Mouse (Mus musculus) thymus, adult 2 months (tissue): ENCODE measurements around the gene Spdl1. TPM values are rescaled to one million over a fixed set of nuclear protein-coding genes. Genes with fewer than 3 reads are reported as not detected.

Experiments
- DNase-seq: peaks from one replicate; pipeline ENCODE4 v3.0.0; 2021
- H3K27ac ChIP-seq: fragments of 200-500 bp; 2 replicates; pipeline ENCODE4 v1.5.1; 2012; ENCODE audit warnings: low read length, control low read depth; ENCODE audit not compliant: control insufficient read depth, insufficient read depth
- H3K27me3 ChIP-seq: fragments of 200-500 bp; 2 replicates; pipeline ENCODE4 v1.6.1; 2012; ENCODE audit warnings: mild to moderate bottlenecking, low read length, moderate library complexity, mixed read lengths; ENCODE audit not compliant: control insufficient read depth, insufficient read depth
- H3K36me3 ChIP-seq: fragments of 200-500 bp; 2 replicates; pipeline ENCODE4 v1.6.1; 2012; ENCODE audit warnings: mild to moderate bottlenecking, low read length, moderate library complexity; ENCODE audit not compliant: control insufficient read depth, insufficient read depth
- H3K4me1 ChIP-seq: fragments of 200-500 bp; replicated peaks from 2 replicates; pipeline ENCODE4 v1.6.1; 2012; ENCODE audit warnings: low read length; ENCODE audit not compliant: control insufficient read depth, insufficient read depth
- H3K4me3 ChIP-seq: fragments of 200-500 bp; 2 replicates; pipeline ENCODE4 v1.5.1; 2012; ENCODE audit warnings: mild to moderate bottlenecking, low read length, control low read depth, moderate library complexity; ENCODE audit not compliant: control insufficient read depth, insufficient read depth
- CTCF ChIP-seq: fragments of 200-500 bp; IDR thresholded peaks from 2 replicates; pipeline ENCODE4 v1.5.1; 2012; ENCODE audit warnings: mild to moderate bottlenecking, control low read depth, low read length, moderate library complexity, borderline replicate concordance; ENCODE audit not compliant: control insufficient read depth, poor library complexity, insufficient read depth; ENCODE audit errors: extremely low read depth
- POLR2A ChIP-seq: fragments of 200-500 bp; IDR thresholded peaks from 2 replicates; pipeline ENCODE4 v1.6.1; 2012; ENCODE audit warnings: mild to moderate bottlenecking, low read length, control low read depth, moderate library complexity; ENCODE audit not compliant: control insufficient read depth, poor library complexity, insufficient read depth; ENCODE audit errors: extremely low read depth
- WGBS: fragments of 180-500 bp; shearing (Covaris S2); methylation state at CpG from one replicate; pipeline ENCODE4 v1.1.7; 2018; 5-methylcytosine and 5-hydroxymethylcytosine counted together
- polyA plus RNA-seq: library from polyadenylated mRNA; depleted of rRNA; stranded (reverse); fragments of >200 nt; gene quantifications from 2 replicates; pipeline ENCODE4 v1.2.3, GENCODE M21; 2012

The Spdl1 gene
- polyA plus RNA-seq, 1 experiment, result 7.6 TPM

DNA sequence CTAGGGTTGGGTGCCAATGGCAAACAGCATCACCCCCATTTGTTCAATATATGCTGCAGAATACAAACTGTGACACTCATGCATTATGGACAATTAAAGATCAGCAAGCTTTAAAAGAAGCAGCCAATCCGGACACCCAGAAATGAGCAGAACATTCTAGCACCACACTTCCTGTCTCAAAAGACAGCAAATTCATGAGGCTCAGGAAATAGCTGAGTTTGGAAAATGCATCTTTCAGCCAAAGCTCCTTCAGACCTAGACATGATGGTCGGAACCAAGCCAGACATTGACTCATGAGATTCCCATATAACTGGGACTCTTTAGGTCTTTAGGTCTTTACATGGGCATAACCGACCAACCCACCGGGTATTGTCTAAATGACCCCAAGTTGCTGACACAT is 55.9 kb downstream of the Spdl1 start:
- H3K4me3 ChIP-seq, result no peak overlapping the region
- no peak overlapping the region for H3K27ac ChIP-seq
- TF ChIP-seq POLR2A (no peak), CTCF (no peak)
- H3K4me1 ChIP-seq, result peaks cover 50% of the 10 kb centered on the region
- no peaks in the 10 kb centered on the region for H3K27me3 ChIP-seq
- H3K36me3 ChIP-seq, result peaks cover 11% of the 10 kb centered on the region
- WGBS, result 95% methylated on average over 4 of the region's 4 CpGs
- DNase-seq, result no peak

DNA sequence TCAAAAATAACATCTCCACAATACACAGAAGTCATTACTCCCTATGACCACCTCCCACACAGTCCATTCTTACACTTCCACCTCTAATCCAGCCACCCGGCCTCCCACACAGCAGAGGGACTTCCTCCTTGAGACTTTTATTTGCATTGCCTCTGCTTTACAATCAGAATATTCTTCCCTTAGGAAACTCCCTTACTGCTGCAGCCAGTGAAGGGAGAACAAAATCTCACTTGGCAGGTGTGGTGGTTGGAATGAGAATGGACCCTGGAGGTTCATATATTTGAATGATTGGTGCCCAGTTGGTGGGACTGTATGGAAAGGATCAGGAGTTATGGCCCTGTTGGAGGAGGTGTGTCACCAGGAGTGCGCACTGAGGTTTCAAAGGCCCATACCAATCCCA is 57.4 kb downstream of the Spdl1 start:
- peak overlapping the region; percentile 9; the same call in 1 of the 2 replicates for H3K27ac ChIP-seq
- H3K36me3 ChIP-seq, result peaks cover 10% of the 10 kb centered on the region
- H3K27me3 ChIP-seq, result no peaks in the 10 kb centered on the region
- peaks cover 52% of the 10 kb centered on the region for H3K4me1 ChIP-seq
- WGBS, result 94% methylated on average over 2 of the region's 2 CpGs
- no peak overlapping the region for H3K4me3 ChIP-seq
- TF ChIP-seq POLR2A (no peak), CTCF (no peak)
- DNase-seq, result no peak

DNA sequence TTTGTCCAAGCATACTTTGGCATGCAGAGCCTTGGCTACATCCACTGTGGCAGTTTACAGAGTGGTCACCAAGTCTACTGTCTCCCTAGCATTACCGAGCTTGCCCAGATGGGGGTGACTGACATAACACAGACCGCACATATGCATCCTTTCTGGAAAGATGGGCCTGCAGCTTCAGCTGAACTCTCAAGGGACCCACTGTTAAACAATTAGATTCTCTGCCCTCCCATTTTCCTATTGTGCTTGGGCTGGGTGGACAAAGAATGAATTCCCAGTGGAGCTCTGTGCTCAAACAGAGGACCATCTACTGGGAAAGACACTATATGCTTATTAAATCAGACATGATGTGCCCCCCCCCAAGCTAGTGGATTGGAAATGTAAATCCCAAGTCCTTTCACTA is 58.8 kb downstream of the Spdl1 start:
- TF ChIP-seq CTCF (no peak), POLR2A (no peak)
- Histone ChIP-seq H3K27me3 (no peaks in the 10 kb centered on the region), H3K4me3 (no peak overlapping the region), H3K27ac (no peak overlapping the region), H3K36me3 (peaks cover 3% of the 10 kb centered on the region; the same call in 1 of the 2 replicates), H3K4me1 (peaks cover 57% of the 10 kb centered on the region)
- WGBS, result 83% methylated on average over 2 of the region's 2 CpGs
- no peak for DNase-seq

DNA sequence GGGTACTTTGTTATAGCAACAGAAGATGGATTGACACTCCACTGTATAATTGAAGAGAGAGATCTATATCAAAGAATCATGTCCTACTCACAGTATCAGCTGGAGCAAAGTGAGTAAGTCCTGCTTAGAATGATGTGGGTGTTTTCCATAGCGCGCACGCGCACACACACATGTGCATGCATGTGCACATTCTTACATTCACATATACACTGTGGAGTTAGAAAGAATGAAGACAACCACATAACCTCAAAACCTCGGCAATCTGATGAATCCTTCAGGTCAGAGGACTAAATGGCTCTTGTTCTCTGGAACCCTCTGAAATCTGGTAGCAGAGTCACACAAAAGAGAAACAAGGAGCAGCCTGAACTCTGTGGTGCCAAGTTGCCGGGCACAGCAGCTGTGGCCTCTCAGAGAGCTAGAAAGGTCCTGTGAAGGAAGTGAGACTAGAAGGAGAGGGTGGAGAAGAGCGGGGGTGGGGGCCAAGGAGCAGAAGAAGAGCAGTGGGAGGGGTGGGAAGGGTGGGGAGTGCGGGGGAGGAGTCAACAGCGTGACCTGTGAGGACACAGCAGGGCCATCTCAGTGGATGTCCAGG is 60.0 kb downstream of the Spdl1 start:
- TF ChIP-seq CTCF (no peak), POLR2A (no peak)
- H3K27me3 ChIP-seq, result no peaks in the 10 kb centered on the region
- WGBS, result 58% methylated on average over 9 of the region's 9 CpGs
- peak overlapping the region; percentile 34; the same call in 1 of the 2 replicates for H3K27ac ChIP-seq
- DNase-seq, result peak; percentile 30
- peaks cover 3% of the 10 kb centered on the region; the same call in 1 of the 2 replicates for H3K36me3 ChIP-seq
- peaks cover 61% of the 10 kb centered on the region for H3K4me1 ChIP-seq
- H3K4me3 ChIP-seq, result no peak overlapping the region

DNA sequence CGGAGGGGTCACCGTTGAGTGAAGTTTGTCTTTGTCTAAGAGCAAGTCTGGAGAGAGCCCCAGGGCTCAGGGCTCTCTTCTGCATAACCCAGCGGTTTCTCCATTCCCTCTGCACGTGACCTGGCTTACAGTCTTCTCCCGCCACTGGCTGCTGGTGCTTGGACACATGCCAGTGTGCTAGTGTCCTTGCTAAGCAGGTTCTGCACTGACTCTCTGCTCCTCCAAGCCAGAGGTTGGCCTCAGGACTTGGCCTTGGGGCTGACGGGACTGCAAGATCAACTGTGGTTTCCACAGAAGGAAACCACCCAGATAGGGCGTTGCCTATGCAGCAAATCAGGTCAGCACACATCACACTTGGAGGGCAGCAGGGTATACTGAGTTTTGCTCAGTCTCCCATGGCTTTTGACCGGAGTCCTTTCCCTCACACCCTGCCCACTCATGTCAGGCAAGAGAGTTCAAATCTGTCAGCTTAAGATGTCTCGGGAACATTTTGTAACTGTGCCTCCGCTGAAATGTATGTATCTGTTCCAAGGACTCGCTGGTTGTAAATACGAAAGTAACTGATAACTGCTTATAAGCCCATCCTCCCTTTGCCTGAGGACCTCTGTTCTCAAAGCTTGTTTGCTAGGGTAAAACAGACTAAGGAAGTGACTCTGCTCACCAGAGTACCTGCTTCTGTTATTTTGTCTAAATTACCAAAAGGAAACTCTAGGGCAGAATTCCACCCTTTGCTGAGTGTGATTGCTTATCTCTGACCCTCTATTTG is 62.0 kb downstream of the Spdl1 start:
- no peaks in the 10 kb centered on the region for H3K27me3 ChIP-seq
- WGBS, result 6% methylated on average over 12 of the region's 12 CpGs
- peak overlapping the region; percentile 34 for H3K4me3 ChIP-seq
- H3K36me3 ChIP-seq, result peaks cover 3% of the 10 kb centered on the region; the same call in 1 of the 2 replicates
- DNase-seq, result peak; percentile 53
- peak overlapping the region; percentile 96 for H3K27ac ChIP-seq
- TF ChIP-seq POLR2A (no peak), CTCF (no peak)
- H3K4me1 ChIP-seq, result peaks cover 56% of the 10 kb centered on the region

DNA sequence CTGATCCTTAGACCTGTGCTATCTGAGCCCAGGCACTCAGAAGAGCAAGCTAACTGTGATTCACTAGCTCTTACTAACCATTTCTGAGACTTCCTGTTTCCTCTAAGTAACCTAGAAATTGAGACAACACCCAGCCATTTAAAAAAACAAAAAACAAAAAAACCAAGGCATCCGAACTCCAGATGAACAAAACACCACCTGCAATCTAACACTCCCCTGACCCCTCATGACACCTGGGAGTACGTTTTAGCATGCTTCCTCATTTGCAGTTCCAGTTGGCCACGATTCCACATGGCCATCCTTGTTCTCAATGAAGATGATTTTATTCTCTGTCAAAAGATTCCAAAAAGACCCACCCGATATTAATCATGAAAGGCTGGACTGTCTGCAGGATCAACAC is 62.8 kb downstream of the Spdl1 start:
- TF ChIP-seq CTCF (no peak), POLR2A (no peak)
- Histone ChIP-seq H3K27ac (peak overlapping the region; percentile 96), H3K4me3 (no peak overlapping the region), H3K27me3 (no peaks in the 10 kb centered on the region), H3K36me3 (peaks cover 3% of the 10 kb centered on the region; the same call in 1 of the 2 replicates), H3K4me1 (peaks cover 49% of the 10 kb centered on the region)
- 6% methylated on average over 4 of the region's 4 CpGs for WGBS
- DNase-seq, result no peak

DNA sequence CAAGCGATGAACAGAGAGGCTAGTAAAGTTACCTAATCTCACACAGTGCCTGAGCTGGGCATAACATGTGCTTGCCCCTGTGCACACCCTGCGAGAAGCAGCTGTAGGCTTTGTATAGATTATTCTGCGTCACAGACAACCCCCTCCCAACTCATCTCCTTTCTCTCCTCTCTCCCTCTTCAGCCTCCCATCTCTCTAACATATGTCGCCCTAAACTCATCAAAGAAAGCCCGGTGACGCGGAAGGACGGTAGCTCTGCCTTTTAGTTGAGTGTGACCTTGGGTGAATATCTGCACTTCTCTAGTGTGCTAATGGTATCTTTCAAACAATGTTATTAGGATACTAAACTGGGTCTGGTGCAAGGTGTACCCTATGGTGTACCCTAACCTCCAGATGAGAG is 63.5 kb downstream of the Spdl1 start:
- no peak for TF ChIP-seq POLR2A
- no peak for TF ChIP-seq CTCF
- peaks cover 44% of the 10 kb centered on the region for H3K4me1 ChIP-seq
- 86% methylated on average over 8 of the region's 8 CpGs for WGBS
- peak overlapping the region; percentile 85 for H3K27ac ChIP-seq
- H3K4me3 ChIP-seq, result no peak overlapping the region
- H3K27me3 ChIP-seq, result no peaks in the 10 kb centered on the region
- DNase-seq, result no peak
- peaks cover 3% of the 10 kb centered on the region; the same call in 1 of the 2 replicates for H3K36me3 ChIP-seq
